Mouse (Mus musculus) cerebellum, adult 2 months (tissue): ENCODE results near the gene Olfr1120. TPM values are rescaled to one million over a fixed set of nuclear protein-coding genes. Genes with fewer than 3 reads are reported as not detected.
A peak's percentile ranks its signal among the peaks of the same experiment; 100 is the strongest.
"Not testable (repeated sequence)": the region's sequence is repeated elsewhere in the genome, so short reads cannot be mapped to it uniquely, and the experiment has no call there.

ENCODE experiments used
- DNase-seq, 2 experiments: peaks; one replicate each; pipeline ENCODE4 v3.0.0; 2021
- H3K27ac ChIP-seq: fragments of 200-500 bp; 2 replicates; pipeline ENCODE4 v1.5.1; 2012; ENCODE audit warnings: low read length, control low read depth, inconsistent platforms; ENCODE audit not compliant: insufficient read depth
- H3K27me3 ChIP-seq: fragments of 200-500 bp; 2 replicates; pipeline ENCODE4 v1.6.1; 2012; ENCODE audit warnings: inconsistent platforms, mild to moderate bottlenecking, low read length, moderate library complexity; ENCODE audit not compliant: control insufficient read depth, insufficient read depth
- H3K4me1 ChIP-seq: fragments of 200-500 bp; 2 replicates; pipeline ENCODE4 v1.6.1; 2011; ENCODE audit warnings: low read length; ENCODE audit not compliant: control insufficient read depth, insufficient read depth
- H3K4me3 ChIP-seq: fragments of 200-500 bp; replicated peaks from 2 replicates; pipeline ENCODE3; 2011; ENCODE audit warnings: mild to moderate bottlenecking, low read depth, low read length, control low read depth; ENCODE audit not compliant: insufficient read depth
- CTCF ChIP-seq: fragments of 200-500 bp; IDR thresholded peaks from 2 replicates; pipeline ENCODE4 v1.5.1; 2011; ENCODE audit warnings: low read depth, mild to moderate bottlenecking, control low read depth, low read length, moderate library complexity, borderline replicate concordance; ENCODE audit not compliant: insufficient read depth
- POLR2A ChIP-seq: fragments of 200-500 bp; IDR thresholded peaks from 2 replicates; pipeline ENCODE4 v1.6.1; 2011; ENCODE audit warnings: low read length, control low read depth, borderline replicate concordance; ENCODE audit not compliant: insufficient read depth
- WGBS: fragments of 180-500 bp; shearing (Covaris S2); methylation state at CpG from one replicate; pipeline ENCODE4 v1.1.7; 2018; 5-methylcytosine and 5-hydroxymethylcytosine counted together
- polyA plus RNA-seq: library from polyadenylated mRNA; depleted of rRNA; stranded (reverse); fragments of >200 nt; gene quantifications from 2 replicates; pipeline ENCODE4 v1.2.3, GENCODE M21; 2012; rRNA removed

Olfr1120 gene
- polyA plus RNA-seq: not detected in 2 replicates

- WGBS: 69% methylated on average over 2 of the region's 2 CpGs
- H3K4me1 ChIP-seq: no peaks in the 10 kb centered on the region
- H3K4me3 ChIP-seq: no peak within 1 kb of the TSS
- TF ChIP-seq CTCF (no peak), POLR2A (no peak)
- DNase-seq: no peak
- no peaks in the 10 kb centered on the region for H3K27me3 ChIP-seq
- H3K27ac ChIP-seq: no peak within 1 kb of the TSS
These were observed at the start of gene Olfr1120 for GRCm38 (mm10) chr2:87354515-87354914. Olfr1120 (plus strand) TSS chr2:87354815.

GRCm38 (mm10) chr2:87307281-87307680 is 47.3 kb upstream of the Olfr1120 start, which contains the start of gene Olfr1118:
Olfr1118 (plus strand) TSS chr2:87307581.
- TF ChIP-seq CTCF (no peak), POLR2A (no peak)
- Histone ChIP-seq H3K27ac (no peak within 1 kb of the TSS), H3K27me3 (no peaks in the 10 kb centered on the region), H3K4me3 (no peak within 1 kb of the TSS), H3K4me1 (no peaks in the 10 kb centered on the region)
- no peak for DNase-seq
- WGBS: 64% methylated on average over 1 of the region's 1 CpGs

GRCm38 (mm10) chr2:87360121-87360520 is 5.5 kb downstream of the Olfr1120 start:
- WGBS: 84% methylated on average over 2 of the region's 2 CpGs
- not testable (repeated sequence) for H3K27me3 ChIP-seq, H3K27ac ChIP-seq, H3K4me1 ChIP-seq, DNase-seq, H3K4me3 ChIP-seq

GRCm38 (mm10) chr2:87369595-87369994 is 15.0 kb downstream of the Olfr1120 start, which contains the start of gene Olfr1121:
Olfr1121 (plus strand) TSS chr2:87369895.
- WGBS: 93% methylated on average over 1 of the region's 1 CpGs

GRCm38 (mm10) chr2:87371726-87372125 is 17.1 kb downstream of the Olfr1120 start:
- DNase-seq: peak; percentile 71 to 84
- TF ChIP-seq POLR2A: no peak
- no peak for TF ChIP-seq CTCF
- Histone ChIP-seq H3K27me3 (no peaks in the 10 kb centered on the region; the same call in 1 of the 2 replicates), H3K27ac (no peak overlapping the region), H3K4me3 (no peak overlapping the region), H3K4me1 (no peaks in the 10 kb centered on the region; the same call in 1 of the 2 replicates)
- 9% methylated on average over 4 of the region's 4 CpGs for WGBS

More at GRCm38 (mm10) chr2:87369595-87369994, 15.0 kb downstream of the Olfr1120 start, which contains the start of gene Olfr1121:
- H3K4me3 ChIP-seq: no peak within 1 kb of the TSS
- no peak within 1 kb of the TSS for H3K27ac ChIP-seq
- no peaks in the 10 kb centered on the region; the same call in 1 of the 2 replicates for H3K4me1 ChIP-seq
- no peak for DNase-seq
- H3K27me3 ChIP-seq: no peaks in the 10 kb centered on the region
- TF ChIP-seq POLR2A (no peak), CTCF (no peak)

- TF ChIP-seq CTCF (no peak), POLR2A (no peak)
- H3K4me3 ChIP-seq: no peak overlapping the region
- H3K27me3 ChIP-seq: no peaks in the 10 kb centered on the region
- WGBS: 82% methylated on average over 2 of the region's 2 CpGs
- no peak overlapping the region for H3K27ac ChIP-seq
- H3K4me1 ChIP-seq: no peaks in the 10 kb centered on the region
- no peak for DNase-seq
These were observed 29.3 kb downstream of the Olfr1120 start for GRCm38 (mm10) chr2:87383935-87384334.

GRCm38 (mm10) chr2:87385549-87385948 is 30.9 kb downstream of the Olfr1120 start, which contains the start of gene Olfr1122:
Olfr1122 (plus strand) TSS chr2:87385849.
- DNase-seq: no peak
- Histone ChIP-seq H3K27me3 (no peaks in the 10 kb centered on the region), H3K4me3 (no peak within 1 kb of the TSS), H3K4me1 (no peaks in the 10 kb centered on the region), H3K27ac (no peak within 1 kb of the TSS)
- TF ChIP-seq CTCF (no peak), POLR2A (no peak)
- WGBS: 94% methylated on average over 2 of the region's 2 CpGs

GRCm38 (mm10) chr2:87393605-87394004 is 39.0 kb downstream of the Olfr1120 start:
- not testable (repeated sequence) for DNase-seq, H3K4me1 ChIP-seq, H3K4me3 ChIP-seq, H3K27me3 ChIP-seq, H3K27ac ChIP-seq
- 86% methylated on average over 5 of the region's 5 CpGs for WGBS

- not testable (repeated sequence) for H3K4me1 ChIP-seq, H3K27me3 ChIP-seq, H3K27ac ChIP-seq, H3K4me3 ChIP-seq, DNase-seq
- 80% methylated on average over 7 of the region's 7 CpGs for WGBS
These were observed 40.1 kb downstream of the Olfr1120 start for GRCm38 (mm10) chr2:87394686-87395085.

Other genes starting within 250 kb of the Olfr1120 start
- not detected in 2 replicates for gene Olfr259, start 240.2 kb upstream of the Olfr1120 start, polyA plus RNA-seq
- not detected in 2 replicates for gene Olfr1110, start 214.5 kb upstream of the Olfr1120 start, polyA plus RNA-seq
- gene Olfr1111, start 202.2 kb upstream of the Olfr1120 start, polyA plus RNA-seq: not detected in 2 replicates
- not detected in 2 replicates for gene Olfr1112, start 167.0 kb upstream of the Olfr1120 start, polyA plus RNA-seq
- gene Olfr1113, start 145.8 kb upstream of the Olfr1120 start, polyA plus RNA-seq: not detected in 2 replicates
- gene Olfr1115, start 106.8 kb upstream of the Olfr1120 start, polyA plus RNA-seq: not detected in 2 replicates
- gene Olfr1116, start 87.3 kb upstream of the Olfr1120 start, polyA plus RNA-seq: not detected in 2 replicates
- not detected in 2 replicates for gene Olfr1118, start 47.2 kb upstream of the Olfr1120 start, polyA plus RNA-seq
- gene Olfr1121, start 15.1 kb downstream of the Olfr1120 start, polyA plus RNA-seq: not detected in 2 replicates
- not detected in 2 replicates for gene Olfr1122, start 31.0 kb downstream of the Olfr1120 start, polyA plus RNA-seq
- gene Olfr1123, start 61.8 kb downstream of the Olfr1120 start, polyA plus RNA-seq: not detected in 2 replicates
- not detected in 2 replicates for gene Olfr1124, start 75.5 kb downstream of the Olfr1120 start, polyA plus RNA-seq
- not detected in 2 replicates for gene Olfr1126, start 99.1 kb downstream of the Olfr1120 start, polyA plus RNA-seq
- gene Pramel7, start 142.3 kb downstream of the Olfr1120 start, polyA plus RNA-seq: not detected in 2 replicates
- not detected in 2 replicates for gene Pramel6, start 151.8 kb downstream of the Olfr1120 start, polyA plus RNA-seq
- gene Olfr153, start 177.0 kb downstream of the Olfr1120 start, polyA plus RNA-seq: 0.08 TPM in 1 of 2 replicates, not detected in the other
- not detected in 2 replicates for gene Olfr1128, start 190.7 kb downstream of the Olfr1120 start, polyA plus RNA-seq
- gene Olfr1129, start 219.1 kb downstream of the Olfr1120 start, polyA plus RNA-seq: not detected in 2 replicates